Mouse (Mus musculus) lung, adult 2 months (tissue): ENCODE results near the gene Arcn1. TPM values are rescaled to one million over a fixed set of nuclear protein-coding genes. Genes with fewer than 3 reads are reported as not detected.
"Not testable (repeated sequence)": the region's sequence is repeated elsewhere in the genome, so short reads cannot be mapped to it uniquely, and the experiment has no call there.

Experiments used
- DNase-seq: peaks from one replicate; pipeline ENCODE4 v3.0.0; 2022
- H3K4me1 ChIP-seq: fragments of 200-500 bp; 2 replicates; pipeline ENCODE4 v1.6.1; 2011; ENCODE audit warnings: low read length; ENCODE audit not compliant: control insufficient read depth, insufficient read depth
- H3K4me3 ChIP-seq: fragments of 200-500 bp; replicated peaks from 2 replicates; pipeline ENCODE3; 2011; ENCODE audit warnings: low read depth, mild to moderate bottlenecking, control low read depth, low read length; ENCODE audit errors: extremely low read depth
- CTCF ChIP-seq: fragments of 200-500 bp; IDR thresholded peaks from 2 replicates; pipeline ENCODE4 v1.5.1; 2011; ENCODE audit warnings: mild to moderate bottlenecking, low read length, control low read depth; ENCODE audit not compliant: insufficient read depth
- POLR2A ChIP-seq: fragments of 200-500 bp; IDR thresholded peaks from 2 replicates; pipeline ENCODE4 v1.6.1; 2011; ENCODE audit warnings: low read depth, mild to moderate bottlenecking, control low read depth, low read length, borderline replicate concordance; ENCODE audit errors: extremely low read depth
- WGBS: fragments of 180-500 bp; shearing (Covaris S2); methylation state at CpG from one replicate; pipeline ENCODE4 v1.1.7; 2018; 5-methylcytosine and 5-hydroxymethylcytosine counted together
- polyA plus RNA-seq: library from polyadenylated mRNA; depleted of rRNA; stranded (reverse); fragments of >200 nt; gene quantifications from 2 replicates; pipeline ENCODE4 v1.2.3, GENCODE M21; 2012

The Arcn1 gene
- polyA plus RNA-seq, 1 experiment = 40.8 TPM

GRCm38 (mm10) chr9:44799102-44799957 is 31.7 kb upstream of the Arcn1 start, which contains the start of gene Tmem25:
Gene Tmem25, minus strand, starts transcription at chr9:44799307.
- H3K4me3 ChIP-seq = peak within 1 kb of the TSS; percentile 73
- no peaks in the 10 kb centered on the region for H3K4me1 ChIP-seq
- WGBS = 1% methylated on average over 75 of the region's 75 CpGs
- TF ChIP-seq CTCF = no peak
- TF ChIP-seq POLR2A = peak; percentile 49; the same call in 1 of the 2 replicates
- peak; percentile 83 for DNase-seq

DNA sequence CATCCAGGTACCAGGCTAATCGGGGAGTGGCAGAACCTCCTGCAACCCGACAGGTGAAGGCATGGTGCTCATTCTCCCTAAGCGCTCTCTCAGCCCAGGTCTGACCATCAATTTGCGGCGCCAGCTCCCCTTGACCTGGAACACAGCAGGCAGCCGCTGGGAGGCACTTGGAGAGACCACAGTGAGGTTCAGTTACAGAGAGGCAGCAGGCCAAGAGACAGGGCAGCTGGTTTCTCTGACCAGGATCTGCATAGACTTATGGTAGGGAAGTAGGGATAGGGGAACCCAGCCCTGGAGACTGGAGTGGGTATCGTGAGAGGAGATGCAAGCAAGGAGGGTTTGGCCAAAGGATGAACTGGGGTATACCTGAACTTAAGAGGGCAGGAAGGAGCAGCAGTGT is 30.7 kb upstream of the Arcn1 start:
- DNase-seq = no peak
- Histone ChIP-seq H3K4me1 (no peaks in the 10 kb centered on the region), H3K4me3 (no peak overlapping the region)
- TF ChIP-seq POLR2A (no peak), CTCF (no peak)
- 47% methylated on average over 7 of the region's 7 CpGs for WGBS

- 79% methylated on average over 9 of the region's 9 CpGs for WGBS
These were observed 25.2 kb upstream of the Arcn1 start for GRCm38 (mm10) chr9:44792842-44793241.

DNA sequence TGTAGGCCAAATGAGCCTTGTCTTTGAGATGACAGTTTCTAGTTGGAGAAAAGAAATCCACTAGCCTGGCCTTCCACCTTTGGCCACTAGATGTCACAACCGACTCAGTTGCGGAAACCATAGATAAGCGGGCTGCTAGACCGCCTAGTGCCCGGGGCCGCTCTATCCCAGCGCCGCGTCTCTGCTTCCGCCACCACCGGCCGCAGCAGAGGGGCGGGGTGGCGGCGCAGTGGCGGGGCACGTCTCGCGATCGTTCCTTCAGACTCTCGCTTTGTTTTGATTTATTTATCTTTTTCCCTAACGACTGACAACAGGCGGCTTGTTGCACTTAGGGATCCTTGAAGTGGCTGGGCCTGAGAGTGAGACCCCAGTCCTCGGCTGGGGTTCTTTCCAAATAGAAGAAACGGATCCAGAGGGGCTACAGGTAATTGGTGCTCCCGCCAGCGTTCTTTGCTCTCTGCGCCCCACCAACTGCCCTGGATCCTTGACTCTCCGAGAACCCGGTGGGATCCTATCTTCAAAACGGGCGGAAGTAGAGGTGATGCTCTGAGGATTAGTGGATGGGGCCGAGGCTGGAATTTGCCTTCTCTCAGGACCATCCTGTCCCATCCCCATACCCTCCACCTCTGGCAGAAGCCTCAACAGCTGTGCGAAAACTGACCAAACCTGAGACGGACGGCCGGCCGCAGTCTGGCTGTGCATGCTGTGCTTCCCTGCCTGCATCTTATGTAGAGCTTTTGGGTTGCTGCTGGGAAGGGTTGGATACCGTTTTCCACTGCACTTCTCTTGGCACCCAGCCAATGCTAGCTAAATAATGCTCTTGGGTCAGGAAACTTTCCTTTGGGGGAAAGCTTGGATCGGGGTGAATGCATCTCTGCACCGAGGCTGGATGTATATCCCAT is 5.4 kb upstream of the Arcn1 start:
- Histone ChIP-seq H3K4me1 (peaks cover 9% of the 10 kb centered on the region), H3K4me3 (peak overlapping the region; percentile 81)
- DNase-seq = peak; percentile 90
- peak; percentile 68 for TF ChIP-seq CTCF
- TF ChIP-seq POLR2A = peak; percentile 32; the same call in 1 of the 2 replicates
- 1% methylated on average over 41 of the region's 41 CpGs for whole genome bisulfite sequencing

More at GRCm38 (mm10) chr9:44792842-44793241, 25.2 kb upstream of the Arcn1 start:
- Histone ChIP-seq H3K4me3 (no peak overlapping the region), H3K4me1 (no peaks in the 10 kb centered on the region)
- DNase-seq = no peak
- TF ChIP-seq CTCF (no peak), POLR2A (no peak)

DNA sequence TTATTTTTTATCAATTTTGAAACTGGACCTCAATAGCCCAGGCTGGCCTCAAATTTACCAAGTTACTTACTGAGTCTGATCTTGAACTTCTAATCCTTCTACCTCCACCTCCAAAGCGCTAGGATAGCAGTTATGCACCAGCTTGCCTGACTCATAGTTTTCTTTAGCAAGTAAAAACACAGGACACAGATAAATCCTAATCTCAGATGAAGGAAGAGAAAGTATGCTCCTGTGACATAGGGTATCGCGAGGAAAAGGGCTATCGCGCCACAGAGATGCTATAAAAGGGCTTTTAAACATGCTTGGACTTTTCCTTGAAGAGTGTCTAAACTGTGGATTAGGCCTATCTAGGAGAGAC is 4.7 kb upstream of the Arcn1 start:
- Histone ChIP-seq H3K4me1 (peaks cover 9% of the 10 kb centered on the region), H3K4me3 (no peak overlapping the region)
- 29% methylated on average over 5 of the region's 5 CpGs for WGBS
- DNase-seq = no peak
- TF ChIP-seq CTCF (no peak), POLR2A (no peak)

DNA sequence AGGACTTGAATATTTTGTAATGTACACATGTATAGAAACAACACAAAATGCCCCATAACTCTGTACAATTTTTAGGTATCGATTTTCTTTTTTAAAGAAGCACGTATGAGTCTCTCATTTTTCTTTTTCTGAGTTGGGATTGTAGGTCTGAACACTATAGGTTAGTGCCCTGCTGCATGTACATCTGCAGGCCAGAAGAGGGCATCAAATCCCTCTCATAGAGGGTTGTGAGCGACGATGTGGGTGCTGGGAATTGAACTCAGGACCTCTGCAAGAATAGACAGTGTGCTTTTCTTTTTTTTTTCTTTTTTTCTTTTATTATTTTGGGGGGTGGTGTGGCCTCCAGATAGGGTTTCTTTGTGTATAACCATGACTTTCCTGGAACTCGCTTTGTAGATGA is 3.7 kb upstream of the Arcn1 start:
- Histone ChIP-seq H3K4me1 (peaks cover 9% of the 10 kb centered on the region), H3K4me3 (no peak overlapping the region)
- TF ChIP-seq POLR2A (no peak), CTCF (no peak)
- 95% methylated on average over 5 of the region's 5 CpGs for WGBS
- DNase-seq = no peak

DNA sequence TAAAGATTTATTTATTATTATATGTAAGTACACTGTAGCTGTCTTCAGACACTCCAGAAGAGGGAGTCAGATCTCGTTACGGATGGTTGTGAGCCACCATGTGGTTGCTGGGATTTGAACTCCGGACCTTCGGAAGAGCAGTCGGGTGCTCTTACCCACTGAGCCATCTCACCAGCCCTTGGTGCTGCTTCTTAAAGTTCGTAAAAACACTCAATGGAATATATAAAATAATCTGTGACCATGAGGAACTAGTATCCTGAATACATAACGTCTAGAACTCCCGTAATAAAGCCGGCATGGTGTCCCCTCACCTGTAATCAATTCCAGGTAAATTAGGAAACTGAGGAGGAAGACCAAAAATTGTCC is 367 bp upstream of the Arcn1 start:
- H3K4me3 ChIP-seq, DNase-seq: not testable (repeated sequence)
- 35% methylated on average over 8 of the region's 9 CpGs for WGBS
- H3K4me1 ChIP-seq = peaks cover 10% of the 10 kb centered on the region

GRCm38 (mm10) chr9:44760873-44761272 is 6.8 kb downstream of the Arcn1 start:
- 15% methylated on average over 2 of the region's 2 CpGs for WGBS
- TF ChIP-seq CTCF = no peak
- TF ChIP-seq POLR2A = no peak
- Histone ChIP-seq H3K4me1 (peaks cover 24% of the 10 kb centered on the region), H3K4me3 (no peak overlapping the region)
- no peak for DNase-seq

- TF ChIP-seq CTCF (no peak), POLR2A (no peak)
- H3K4me3 ChIP-seq = no peak overlapping the region
- no peaks in the 10 kb centered on the region for H3K4me1 ChIP-seq
- 88% methylated on average over 7 of the region's 7 CpGs for WGBS
- no peak for DNase-seq
These were observed 19.2 kb downstream of the Arcn1 start for GRCm38 (mm10) chr9:44748473-44748872.

GRCm38 (mm10) chr9:44747341-44747740 is 20.3 kb downstream of the Arcn1 start:
- 92% methylated on average over 3 of the region's 3 CpGs for WGBS
- no peak for DNase-seq

DNA sequence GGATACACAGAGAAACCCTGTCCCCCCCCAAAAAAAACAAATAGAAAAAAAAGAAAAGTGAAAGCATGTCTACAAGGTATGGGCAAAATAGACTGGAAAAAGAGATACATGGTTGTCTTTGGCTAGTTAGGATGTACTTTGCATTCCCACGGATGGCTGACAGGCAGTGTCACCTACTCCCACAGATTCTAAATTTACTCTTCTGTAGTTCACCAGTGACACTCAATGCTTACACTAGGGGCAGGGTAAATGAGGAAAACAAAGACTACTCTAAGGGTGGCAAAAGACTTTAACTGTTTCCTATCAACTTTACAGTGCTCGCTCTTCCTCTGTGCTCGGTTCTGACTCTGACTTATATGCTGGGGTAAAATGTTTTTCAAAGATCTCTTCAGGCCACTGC is 21.0 kb downstream of the Arcn1 start:
- no peak for DNase-seq
- TF ChIP-seq POLR2A (no peak), CTCF (no peak)
- no peak overlapping the region for H3K4me3 ChIP-seq
- no peaks in the 10 kb centered on the region for H3K4me1 ChIP-seq
- 82% methylated on average over 3 of the region's 3 CpGs for WGBS

More at GRCm38 (mm10) chr9:44747341-44747740, 20.3 kb downstream of the Arcn1 start:
- H3K4me1 ChIP-seq = no peaks in the 10 kb centered on the region
- TF ChIP-seq POLR2A (no peak), CTCF (no peak)
- H3K4me3 ChIP-seq = no peak overlapping the region
